Mouse (Mus musculus) left cerebral cortex, adult 2 months (tissue): Measurements from ENCODE around the gene Lnx1. TPM values are rescaled to one million over a fixed set of nuclear protein-coding genes. Genes with fewer than 3 reads are reported as not detected.
A peak's percentile ranks its signal among the peaks of the same experiment; 100 is the strongest.

Experiments
- DNase-seq, 2 experiments: peaks; one replicate each; pipeline ENCODE4 v3.0.0; 2021 to 2022; ENCODE audit warnings: low spot score in 2 of 2, mixed read lengths in 1 of 2; ENCODE audit errors: extremely low spot score in 1 of 2
- H3K27ac ChIP-seq: fragments of 200-600 bp; 2 replicates; pipeline ENCODE4 v1.8.1; 2022
- H3K4me3 ChIP-seq: fragments of 200-600 bp; 2 replicates; pipeline ENCODE4 v1.8.1; 2022
- CTCF ChIP-seq: fragments of 200-600 bp; IDR thresholded peaks from 2 replicates; pipeline ENCODE4 v1.8.1; 2022; ENCODE audit warnings: antibody characterized with exemption, mild to moderate bottlenecking, moderate library complexity
- intact Hi-C: fragments of 180-260 bp; cut with DNase I; formaldehyde crosslinking; loops from one replicate; pipeline ENCODE4 v1.15.1; 2025
- total RNA-seq, 2 experiments: library from RNA; stranded (reverse); gene quantifications; 2 replicates each; pipeline ENCODE4 v1.2.3; 2021

Gene Lnx1
- total RNA-seq, 2 experiments from 2014 or later: 24.8 to 25.5 TPM

DNA sequence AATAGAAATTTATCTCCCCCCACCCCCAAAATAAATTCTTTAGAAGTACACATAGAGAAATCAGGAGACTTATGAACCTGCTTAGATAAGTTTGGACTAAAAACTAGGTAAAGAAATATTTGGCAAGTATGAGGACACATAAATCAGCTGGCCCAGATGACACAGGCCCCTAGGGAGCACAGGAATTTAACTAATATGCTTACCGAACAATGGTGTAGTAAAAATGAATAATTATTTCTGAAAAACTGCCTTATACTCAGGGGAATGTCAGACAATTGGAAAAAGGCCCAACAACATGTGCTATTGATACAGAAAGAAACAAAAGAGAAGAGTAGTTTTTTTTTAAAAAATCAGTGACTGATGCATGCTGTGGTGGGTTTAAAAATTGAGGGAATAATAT is 40.1 kb downstream of the Lnx1 start:
- TF ChIP-seq CTCF: no peak
- H3K4me3 ChIP-seq: no peak overlapping the region
- intact Hi-C loops: no loop called here
- DNase-seq: no peak
- no peak overlapping the region for H3K27ac ChIP-seq

DNA sequence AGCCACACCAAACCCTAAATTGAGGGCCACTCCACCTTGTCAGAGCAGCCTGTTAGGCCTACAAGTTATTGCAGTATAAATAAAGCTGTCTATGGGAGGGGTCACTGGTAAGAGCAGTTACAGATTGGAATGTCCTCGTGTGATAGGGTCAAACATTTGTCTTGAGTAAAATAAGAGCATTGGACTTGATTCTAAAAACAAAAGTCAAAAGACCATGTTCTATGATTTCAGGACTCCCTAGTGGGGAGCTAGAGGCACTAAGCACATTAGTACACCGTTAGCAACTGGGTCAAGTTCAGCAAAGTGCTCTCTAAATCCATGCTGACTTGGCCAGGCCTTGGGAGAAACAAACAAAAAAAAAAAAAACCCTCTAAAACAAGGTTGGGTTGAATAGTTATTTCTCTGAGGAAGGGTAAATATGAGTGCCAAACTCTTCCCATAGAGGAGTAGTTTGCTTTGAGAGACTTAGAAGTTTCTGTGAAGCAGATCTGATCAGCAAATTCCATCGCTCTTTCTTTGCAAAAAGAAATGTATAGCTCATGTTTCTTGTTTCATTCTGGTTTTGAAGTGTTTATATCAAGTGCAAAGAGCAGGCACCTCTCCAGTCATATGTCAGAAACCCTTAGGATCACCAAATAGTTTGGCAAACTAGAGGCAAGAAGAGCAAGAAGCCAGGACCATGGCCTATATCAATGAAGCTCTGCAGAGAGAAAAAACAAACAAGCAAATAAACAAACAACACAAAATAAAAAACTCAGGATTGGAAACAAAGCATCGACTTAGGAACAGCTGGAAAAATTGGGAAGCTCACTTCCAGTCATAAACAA is 40.8 kb downstream of the Lnx1 start:
- no peak for DNase-seq
- Histone ChIP-seq H3K27ac (no peak overlapping the region), H3K4me3 (no peak overlapping the region)
- intact Hi-C loops: no loop called here
- TF ChIP-seq CTCF: no peak

DNA sequence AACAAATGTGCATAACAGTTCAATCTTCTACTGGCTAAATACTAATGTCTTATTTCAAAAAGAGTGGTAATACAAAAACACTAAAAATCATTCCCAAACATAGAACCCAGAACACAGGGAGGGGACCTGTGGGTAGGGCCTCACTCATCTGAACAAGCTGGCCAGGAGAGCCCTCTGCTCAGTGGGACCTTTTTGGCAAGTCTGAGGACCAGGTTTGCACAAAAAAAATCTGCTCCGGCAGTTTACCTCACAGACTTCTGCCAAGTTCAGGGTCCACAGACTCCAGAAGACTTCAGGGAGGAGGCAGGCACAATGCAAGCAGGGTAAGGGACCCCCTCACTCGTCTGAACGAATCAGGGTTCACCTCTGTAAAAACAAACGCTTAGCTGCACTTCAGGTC is 42.9 kb downstream of the Lnx1 start:
- intact Hi-C loops: no loop called here
- no peak overlapping the region for H3K27ac ChIP-seq
- no peak for DNase-seq
- TF ChIP-seq CTCF: no peak
- H3K4me3 ChIP-seq: no peak overlapping the region

DNA sequence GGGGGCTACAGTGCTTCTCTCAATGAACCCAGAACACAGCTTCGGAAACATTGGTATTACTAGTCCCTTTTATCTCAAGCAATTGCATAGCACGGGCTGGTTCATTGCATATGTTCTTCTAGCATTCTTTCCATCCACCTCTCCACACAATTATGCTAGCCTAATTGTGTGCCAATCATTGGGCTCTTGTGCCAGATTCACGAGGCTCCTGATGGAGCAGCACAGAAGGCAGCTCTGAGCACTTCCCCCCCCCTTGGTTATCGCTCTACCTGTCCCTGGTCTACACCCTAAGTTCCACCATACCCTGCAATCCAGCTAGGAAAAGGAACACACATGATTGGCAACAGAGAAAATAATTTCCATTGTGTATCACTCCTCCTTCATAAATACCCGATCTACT is 43.4 kb downstream of the Lnx1 start:
- intact Hi-C loops: no loop called here
- Histone ChIP-seq H3K4me3 (no peak overlapping the region), H3K27ac (no peak overlapping the region)
- TF ChIP-seq CTCF: no peak
- no peak for DNase-seq

DNA sequence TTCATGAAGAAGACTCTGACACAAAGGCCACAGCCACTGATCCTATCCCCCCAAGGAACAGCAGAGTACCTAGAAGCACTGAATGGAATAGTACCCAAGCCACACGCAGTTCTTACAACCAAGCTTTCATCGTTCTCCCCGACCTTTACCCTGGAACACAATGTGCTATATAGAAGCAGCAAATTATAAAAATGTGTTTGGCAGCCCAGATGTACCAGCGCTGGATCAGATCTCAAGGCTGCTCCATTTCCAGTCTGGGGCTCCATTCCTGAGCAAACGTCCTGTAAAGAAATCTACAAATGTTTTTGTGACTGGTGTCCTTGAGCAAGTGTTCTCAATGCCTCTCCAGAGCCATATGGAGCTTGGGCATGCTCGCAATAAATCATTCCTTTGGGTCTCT is 44.8 kb downstream of the Lnx1 start:
- no peak for DNase-seq
- no peak overlapping the region for H3K27ac ChIP-seq
- H3K4me3 ChIP-seq: no peak overlapping the region
- no peak for TF ChIP-seq CTCF
- intact Hi-C loops: no loop called here

DNA sequence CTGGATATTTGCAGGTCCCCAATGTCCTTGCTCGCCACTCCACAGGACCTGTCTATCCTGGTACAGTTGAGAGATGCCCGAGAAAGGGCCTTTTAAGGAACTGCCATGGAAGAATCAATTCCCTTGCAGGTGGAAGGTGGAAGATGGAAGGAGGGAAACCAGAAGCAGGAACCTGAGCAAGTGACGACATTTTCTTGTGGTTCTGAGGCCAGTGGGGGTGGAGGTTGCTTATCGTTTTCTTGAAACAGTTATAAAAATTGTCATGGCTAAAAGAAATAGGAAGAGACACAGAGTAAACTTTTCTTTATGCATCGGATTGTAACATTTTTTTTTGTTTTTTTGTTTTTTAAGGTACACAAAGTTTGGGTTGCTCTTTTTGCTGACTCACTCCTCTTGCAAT is 46.3 kb downstream of the Lnx1 start:
- intact Hi-C loops: no loop called here
- no peak for TF ChIP-seq CTCF
- DNase-seq: no peak
- no peak overlapping the region for H3K27ac ChIP-seq
- H3K4me3 ChIP-seq: no peak overlapping the region

DNA sequence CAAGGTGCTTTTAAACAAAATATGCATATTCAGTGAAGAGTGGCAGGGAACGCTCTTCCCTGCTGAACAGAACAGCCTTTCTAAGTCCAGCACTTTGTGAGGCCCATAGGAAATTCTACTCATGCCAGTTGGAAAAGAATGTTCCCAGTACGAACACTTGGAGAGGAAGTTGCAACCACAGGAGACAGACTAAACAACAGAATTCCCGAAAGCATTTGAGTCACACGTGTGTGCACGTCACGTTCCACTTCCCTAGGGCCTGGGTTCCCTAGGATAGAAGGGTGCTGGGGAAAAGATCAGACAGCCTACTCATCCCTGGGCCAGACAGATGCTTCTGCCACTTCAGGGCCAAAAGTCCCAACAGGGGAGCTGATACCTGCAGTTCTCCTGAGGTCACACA is 48.2 kb downstream of the Lnx1 start:
- Histone ChIP-seq H3K4me3 (no peak overlapping the region), H3K27ac (no peak overlapping the region)
- TF ChIP-seq CTCF: no peak
- intact Hi-C loops: no loop called here
- no peak for DNase-seq

DNA sequence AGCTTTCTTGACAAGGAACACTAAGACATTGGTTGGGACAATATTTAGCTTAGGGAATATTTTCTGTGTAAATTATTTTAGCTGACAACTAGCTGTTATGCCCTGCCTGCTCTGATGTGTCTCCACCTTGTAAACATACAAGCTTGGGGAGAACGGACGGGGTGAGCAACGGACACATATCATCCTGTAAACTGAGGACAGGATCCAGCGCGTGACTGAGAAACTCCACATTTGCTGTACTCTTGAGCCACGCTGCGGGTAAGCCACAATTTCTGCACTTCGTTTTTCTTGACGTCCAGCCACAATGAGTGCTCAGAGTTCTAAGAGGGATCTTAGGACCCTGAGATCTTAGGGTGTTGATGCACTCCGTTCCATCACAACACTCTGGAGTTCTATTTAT is 48.9 kb downstream of the Lnx1 start:
- no peak for DNase-seq
- H3K27ac ChIP-seq: no peak overlapping the region
- intact Hi-C loops: no loop called here
- no peak for TF ChIP-seq CTCF
- no peak overlapping the region for H3K4me3 ChIP-seq

DNA sequence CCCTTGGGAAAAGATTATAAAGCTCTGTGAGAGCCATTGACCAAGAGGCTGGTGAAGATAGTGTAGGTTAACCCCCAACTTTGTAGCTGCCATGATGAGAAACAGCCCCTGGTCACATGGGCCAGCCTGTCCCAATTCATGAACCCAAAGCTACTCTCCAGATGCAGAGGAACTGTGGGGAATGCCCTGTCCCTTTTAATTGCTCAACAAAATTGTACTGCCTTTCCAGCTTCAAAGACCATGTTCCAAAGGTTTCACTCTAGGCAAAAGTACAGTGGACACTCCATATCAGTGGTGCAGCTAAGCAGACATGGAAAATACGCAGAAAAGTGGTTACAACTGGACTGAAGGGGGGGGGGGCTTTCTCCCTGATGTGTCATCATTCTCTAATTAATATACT is 53.6 kb downstream of the Lnx1 start:
- DNase-seq: no peak
- Histone ChIP-seq H3K27ac (no peak overlapping the region), H3K4me3 (no peak overlapping the region)
- intact Hi-C loops: no loop called here
- no peak for TF ChIP-seq CTCF

DNA sequence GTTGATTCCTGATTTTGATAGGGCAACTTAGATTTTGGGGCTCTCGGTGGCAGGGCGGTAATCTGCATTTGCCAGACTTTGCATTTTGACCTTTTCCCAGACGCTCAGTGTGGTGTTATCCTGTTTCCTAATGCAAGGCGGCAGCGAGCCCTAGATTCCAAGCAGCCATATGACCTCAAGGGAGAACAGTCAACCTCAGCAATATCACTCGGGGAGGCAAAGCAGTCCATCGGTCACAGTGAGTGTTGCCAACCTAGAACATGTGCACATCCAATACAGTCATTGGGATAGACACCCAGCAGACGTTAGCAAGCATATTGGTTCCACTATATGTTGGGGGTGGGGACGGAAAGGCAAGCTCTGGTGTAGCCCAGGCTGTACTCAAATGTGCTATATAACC is 54.5 kb downstream of the Lnx1 start:
- H3K27ac ChIP-seq: no peak overlapping the region
- intact Hi-C loops: no loop called here
- DNase-seq: no peak
- no peak overlapping the region for H3K4me3 ChIP-seq
- no peak for TF ChIP-seq CTCF

DNA sequence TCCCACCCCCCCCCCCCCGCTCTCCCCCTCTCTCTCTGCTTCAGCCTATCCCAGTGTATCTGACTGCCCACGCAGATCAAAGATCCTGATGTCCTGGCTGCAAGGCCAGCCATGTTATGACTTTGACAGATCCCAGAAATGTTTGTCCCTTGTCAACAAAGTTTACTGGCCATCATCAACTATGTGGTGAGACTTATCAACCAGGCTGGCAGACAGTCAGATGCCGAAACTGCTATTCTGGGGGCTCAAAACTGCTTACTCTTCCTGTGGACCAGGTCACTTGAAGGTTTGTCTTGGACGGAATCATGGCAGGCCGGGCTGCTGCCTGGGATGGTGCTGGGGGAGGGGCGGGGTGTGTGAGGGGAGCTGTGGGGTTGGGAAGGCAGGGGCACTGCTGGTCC is 55.1 kb downstream of the Lnx1 start:
- Histone ChIP-seq H3K27ac (no peak overlapping the region), H3K4me3 (no peak overlapping the region)
- no peak for TF ChIP-seq CTCF
- DNase-seq: no peak
- intact Hi-C loops: no loop called here

DNA sequence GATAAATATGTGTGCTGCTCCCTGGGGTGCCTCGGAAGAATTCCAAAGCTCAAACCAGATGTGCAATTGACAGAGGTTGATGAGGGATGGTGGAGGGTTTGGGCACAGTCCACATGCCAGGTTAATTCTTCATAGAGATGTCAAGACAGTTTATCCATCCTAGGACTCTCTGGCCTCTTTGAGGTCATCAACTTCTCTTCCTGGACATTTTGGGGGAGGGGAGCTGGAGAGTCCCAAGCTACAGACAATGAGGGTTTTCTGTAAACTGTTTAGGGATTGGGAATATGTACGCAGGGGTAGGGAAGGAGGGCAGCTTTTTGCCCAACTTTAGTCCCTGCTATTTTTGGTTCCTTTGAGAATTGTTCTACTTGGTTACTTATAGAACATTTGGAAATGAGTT is 60.4 kb downstream of the Lnx1 start:
- Histone ChIP-seq H3K4me3 (no peak overlapping the region), H3K27ac (no peak overlapping the region)
- no peak for DNase-seq
- TF ChIP-seq CTCF: no peak
- intact Hi-C loops: loop anchor here (5.0 kb wide), 1 partner anchor 510 kb away; the partner anchor contains the start of gene Pdgfra

DNA sequence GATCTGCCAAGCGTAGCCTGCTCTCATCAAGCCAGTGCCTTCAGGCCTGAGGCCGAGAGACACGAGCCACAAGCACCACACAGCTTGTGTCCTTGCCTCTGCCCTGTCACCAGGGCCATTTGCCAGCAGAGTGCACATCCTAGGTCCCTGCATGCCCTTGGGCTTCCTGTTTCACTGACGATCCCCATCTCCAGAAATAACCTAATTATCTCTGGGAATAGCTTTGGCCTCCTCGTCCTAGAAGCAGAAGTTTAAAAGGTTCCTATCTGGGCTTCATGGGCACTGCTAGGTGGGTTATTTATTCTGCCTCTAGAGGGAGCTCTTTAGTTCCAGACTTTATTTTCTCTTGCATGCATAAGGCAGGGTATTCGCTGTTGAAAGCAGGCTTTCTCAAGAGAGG is 61.7 kb downstream of the Lnx1 start:
- DNase-seq: no peak
- Histone ChIP-seq H3K27ac (no peak overlapping the region), H3K4me3 (no peak overlapping the region)
- TF ChIP-seq CTCF: peak; percentile 84
- intact Hi-C loops: loop anchor here (5.0 kb wide), 1 partner anchor 511 kb away; the partner anchor contains the start of gene Pdgfra
